Mouse (Mus musculus) yolk sac, embryonic 10.5 days (tissue): ENCODE results near the gene March7.

Experiments used
- DNase-seq: peaks from one replicate; pipeline ENCODE4 v3.0.0-alpha.2; 2017; ENCODE audit warnings: low spot score

March7 gene

GRCm38 (mm10) chr2:60214683-60215082 lies 5.0 kb downstream of the March7 start:
- no peak for DNase-seq

- no peak for DNase-seq
Measured at GRCm38 (mm10) chr2:60216547-60217153, 7.0 kb downstream of the March7 start.

- DNase-seq: no peak
Measured at GRCm38 (mm10) chr2:60217620-60218019, 7.9 kb downstream of the March7 start.

GRCm38 (mm10) chr2:60221236-60221635 lies 11.5 kb downstream of the March7 start:
- no peak for DNase-seq

GRCm38 (mm10) chr2:60221954-60222353 lies 12.3 kb downstream of the March7 start:
- DNase-seq: no peak

- no peak for DNase-seq
Measured at GRCm38 (mm10) chr2:60223489-60223888, 13.8 kb downstream of the March7 start.

- no peak for DNase-seq
Measured at GRCm38 (mm10) chr2:60228470-60228869, 18.8 kb downstream of the March7 start.

- no peak for DNase-seq
Measured at GRCm38 (mm10) chr2:60230361-60230760, 20.7 kb downstream of the March7 start.

GRCm38 (mm10) chr2:60233147-60233546 lies 23.5 kb downstream of the March7 start:
- peak; percentile 17 for DNase-seq

- no peak for DNase-seq
Measured at GRCm38 (mm10) chr2:60234506-60234905, 24.8 kb downstream of the March7 start.

- no peak for DNase-seq
Measured at GRCm38 (mm10) chr2:60252782-60253181, 43.1 kb downstream of the March7 start.

- no peak for DNase-seq
Measured at GRCm38 (mm10) chr2:60253506-60253905, 43.8 kb downstream of the March7 start.

GRCm38 (mm10) chr2:60256751-60257150 lies 47.1 kb downstream of the March7 start:
- no peak for DNase-seq

- DNase-seq: no peak
Measured at GRCm38 (mm10) chr2:60259186-60259585, 49.5 kb downstream of the March7 start.

- DNase-seq: no peak
Measured at GRCm38 (mm10) chr2:60260621-60261350, 51.1 kb downstream of the March7 start.

GRCm38 (mm10) chr2:60267567-60267966 lies 57.9 kb downstream of the March7 start:
- no peak for DNase-seq

GRCm38 (mm10) chr2:60269856-60270479 lies 60.3 kb downstream of the March7 start:
- peak; percentile 64 for DNase-seq

GRCm38 (mm10) chr2:60278627-60279026 lies 68.9 kb downstream of the March7 start:
- no peak for DNase-seq

GRCm38 (mm10) chr2:60282625-60283024 lies 72.9 kb downstream of the March7 start:
- DNase-seq: no peak

GRCm38 (mm10) chr2:60283208-60283750 lies 73.6 kb downstream of the March7 start:
- DNase-seq: no peak

GRCm38 (mm10) chr2:60283751-60284466 lies 74.2 kb downstream of the March7 start:
- DNase-seq: peak; percentile 57

GRCm38 (mm10) chr2:60284467-60284821 lies 74.8 kb downstream of the March7 start, which contains the start of gene Cd302:
Cd302 (minus strand) TSS chr2:60284488.
- DNase-seq: no peak
